Mouse (Mus musculus): ENCODE data around the gene Bcl6b.

Gene Bcl6b

GRCm38 (mm10) chr11:70234037-70234436 lies 4.4 kb upstream of the Bcl6b start:
- in situ Hi-C loops (cut with MboI, MseI): no loop called here

GRCm38 (mm10) chr11:70233016-70233415 lies 3.4 kb upstream of the Bcl6b start:
- in situ Hi-C loops (cut with MboI, MseI): no loop called here

- in situ Hi-C loops (cut with MboI, MseI): no loop called here
Observed at GRCm38 (mm10) chr11:70232546-70232945, 2.9 kb upstream of the Bcl6b start.

- in situ Hi-C loops (cut with MboI, MseI): no loop called here
Observed at GRCm38 (mm10) chr11:70230239-70230727, 685 bp upstream of the Bcl6b start.

GRCm38 (mm10) chr11:70228828-70229227 lies 770 bp downstream of the Bcl6b start:
- in situ Hi-C loops (cut with MboI, MseI): no loop called here

GRCm38 (mm10) chr11:70227661-70228245 lies 1.8 kb downstream of the Bcl6b start:
- in situ Hi-C loops (cut with MboI, MseI): no loop called here

GRCm38 (mm10) chr11:70227126-70227525 lies 2.5 kb downstream of the Bcl6b start:
- in situ Hi-C loops (cut with MboI, MseI): no loop called here

- in situ Hi-C loops (cut with MboI, MseI): no loop called here
Observed at GRCm38 (mm10) chr11:70226602-70226890, 3.1 kb downstream of the Bcl6b start.

DNA sequence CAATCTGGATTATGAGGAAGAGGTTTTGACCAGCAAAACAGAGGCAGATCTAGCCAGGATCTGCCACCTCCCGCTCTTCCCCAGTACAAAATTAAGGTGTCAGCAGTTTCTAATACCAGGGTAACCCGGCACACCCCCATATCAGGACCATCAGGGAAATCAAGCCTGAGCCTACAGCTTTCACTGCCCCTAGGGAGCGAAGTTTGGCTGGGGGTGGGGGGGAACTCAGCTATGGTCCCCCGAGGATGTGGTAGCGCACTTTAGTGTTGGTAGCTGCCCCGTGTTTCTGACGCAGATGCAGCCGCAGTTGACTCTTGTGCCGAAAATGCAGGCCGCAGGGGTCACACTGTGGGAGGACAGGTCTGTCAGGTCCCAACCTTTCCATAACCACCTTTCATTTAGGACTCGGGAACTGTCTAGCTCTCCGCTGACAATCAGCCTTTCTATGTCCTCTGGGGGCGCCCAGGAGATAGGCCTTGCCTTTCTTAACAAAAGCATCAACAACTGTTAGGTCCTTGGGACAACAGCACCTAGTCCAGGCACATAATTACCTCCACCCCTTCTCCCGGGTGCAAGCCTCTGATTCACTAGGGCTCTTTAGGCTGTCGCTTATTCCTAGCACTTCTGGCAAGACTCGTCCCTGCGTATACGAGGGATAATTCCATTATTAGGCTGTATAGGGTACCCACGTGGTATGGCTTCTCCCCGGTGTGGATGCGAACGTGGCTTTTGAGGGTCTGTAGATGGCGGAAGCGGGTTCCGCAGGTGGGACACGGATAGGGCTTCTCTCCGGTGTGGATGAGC lies 3.6 kb downstream of the Bcl6b start:
- in situ Hi-C loops (cut with MboI, MseI): no loop called here

DNA sequence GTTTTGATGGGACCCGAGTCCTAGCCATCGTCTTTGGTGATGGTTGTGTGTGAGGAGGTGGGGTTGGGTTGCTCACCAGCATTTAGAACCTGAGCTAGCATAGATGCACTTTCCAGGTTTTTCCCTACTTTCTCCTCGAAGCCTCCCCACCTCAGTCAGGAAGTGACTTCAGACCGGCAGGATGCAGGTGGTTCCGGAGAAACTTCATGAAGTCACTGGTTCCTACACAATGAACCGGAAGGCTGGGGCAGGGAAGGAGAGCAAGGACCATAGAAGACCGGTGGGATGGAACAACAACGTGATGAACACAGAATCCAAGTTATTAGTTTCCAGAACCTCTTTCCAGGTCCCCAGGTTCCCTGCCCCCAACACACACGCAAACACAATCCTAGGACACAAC lies 5.9 kb downstream of the Bcl6b start:
- in situ Hi-C loops (cut with MboI, MseI): no loop called here

DNA sequence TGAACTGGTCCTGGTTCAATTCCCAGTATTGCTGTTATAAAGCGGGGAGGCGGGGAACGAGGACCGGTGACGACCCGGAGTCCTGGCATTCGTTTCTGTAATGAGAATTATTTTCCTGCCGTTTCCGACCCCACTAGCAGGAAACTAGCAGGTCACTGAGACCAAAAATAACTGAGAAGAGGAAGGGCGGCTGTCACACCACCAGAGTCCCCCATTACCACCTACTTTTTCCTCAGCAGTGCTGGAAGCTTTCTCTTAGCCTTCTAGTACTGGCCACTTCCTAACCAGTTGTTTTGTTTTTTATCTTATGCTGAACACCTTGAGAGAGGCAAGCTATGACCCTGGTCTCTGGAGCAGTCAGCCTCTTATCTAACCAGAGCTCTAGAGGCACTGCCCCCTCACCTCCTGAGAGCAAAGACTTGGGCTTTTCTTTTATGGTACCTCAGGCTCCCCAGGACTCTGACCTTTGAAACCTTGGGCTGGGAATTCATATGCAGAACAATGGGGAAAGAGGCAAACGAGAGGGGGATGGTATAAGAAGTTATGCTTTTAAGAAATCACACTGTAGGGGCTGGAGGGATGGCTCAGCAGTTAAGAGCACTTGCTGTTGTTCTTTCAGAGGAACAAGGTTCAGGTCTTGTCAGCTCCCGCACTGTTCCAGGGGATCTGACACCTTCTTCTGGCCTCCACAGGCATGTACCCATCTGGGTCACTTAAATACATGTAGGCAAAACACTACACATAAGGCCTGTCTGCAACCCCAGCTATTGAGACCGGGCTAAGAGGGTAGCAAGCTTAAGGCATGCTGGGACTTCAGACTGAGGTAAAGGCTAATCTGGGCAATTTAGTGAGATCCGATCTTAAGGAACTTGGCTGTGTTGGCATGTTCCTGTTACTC lies 7.7 kb downstream of the Bcl6b start:
- in situ Hi-C loops (cut with MboI, MseI): no loop called here

GRCm38 (mm10) chr11:70220731-70221602 lies 8.6 kb downstream of the Bcl6b start, which contains the start of gene Slc16a13:
Gene Slc16a13 (minus strand): TSS chr11:70221064.
- in situ Hi-C loops (cut with MboI, MseI): no loop called here

GRCm38 (mm10) chr11:70220323-70220722 lies 9.3 kb downstream of the Bcl6b start:
- in situ Hi-C loops (cut with MboI, MseI): no loop called here

- in situ Hi-C loops (cut with MboI, MseI): no loop called here
Observed at GRCm38 (mm10) chr11:70219873-70220272, 9.7 kb downstream of the Bcl6b start.

DNA sequence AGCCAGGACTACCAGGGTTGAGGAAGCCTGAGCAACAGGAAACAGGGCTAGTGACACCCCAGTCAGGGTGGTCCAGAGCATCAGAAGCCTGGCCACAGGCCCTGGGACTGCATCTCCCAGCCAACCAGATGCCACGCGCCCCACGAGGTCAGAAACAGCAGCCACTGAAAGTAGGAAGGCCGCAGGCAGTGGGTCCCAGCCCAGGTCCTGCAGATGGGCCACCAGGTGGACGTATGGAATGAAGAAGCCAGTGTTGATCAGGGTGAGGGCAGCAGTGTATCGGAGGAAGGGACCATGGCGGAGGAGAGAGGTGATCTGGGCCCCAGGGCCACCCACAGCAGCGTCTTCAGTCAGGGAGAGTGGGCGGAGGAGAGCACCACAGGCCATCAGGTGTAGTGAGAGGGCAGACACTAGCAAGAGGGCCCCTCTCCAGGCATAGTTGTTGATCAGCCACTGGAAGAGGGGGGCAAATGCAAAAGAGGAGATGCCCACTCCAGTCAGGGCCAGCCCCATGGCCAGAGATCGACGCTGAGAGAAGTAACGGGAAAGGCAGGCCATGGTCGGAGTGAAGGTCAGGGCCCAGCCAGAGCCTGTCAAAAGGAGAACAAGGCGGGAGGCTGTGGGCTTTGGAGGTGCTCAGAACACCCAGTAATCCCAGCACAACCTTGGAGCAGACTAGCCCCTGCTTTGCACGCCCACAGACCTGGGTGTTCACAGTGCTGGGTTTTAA lies 10.7 kb downstream of the Bcl6b start:
- in situ Hi-C loops (cut with MboI, MseI): no loop called here

DNA sequence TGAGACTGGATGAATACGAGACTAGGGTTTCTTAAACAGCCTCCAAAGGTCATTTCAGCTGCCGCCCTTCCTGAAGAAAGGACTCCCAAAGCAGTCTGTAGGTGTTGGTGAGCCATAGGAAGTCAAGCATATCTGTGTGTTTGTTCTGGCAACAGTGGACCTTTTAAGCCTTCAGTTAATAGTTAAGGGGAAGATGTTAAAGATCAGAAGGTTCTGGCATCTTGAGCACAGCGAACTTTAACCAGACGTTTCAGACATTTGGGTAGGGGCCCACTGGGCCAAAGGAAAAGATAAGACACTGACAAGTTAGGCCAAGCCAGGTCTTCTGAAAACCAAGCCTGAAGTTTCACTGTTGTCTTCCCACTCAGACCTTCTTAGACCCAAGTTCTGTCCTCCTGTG lies 11.6 kb downstream of the Bcl6b start:
- in situ Hi-C loops (cut with MboI, MseI): no loop called here

DNA sequence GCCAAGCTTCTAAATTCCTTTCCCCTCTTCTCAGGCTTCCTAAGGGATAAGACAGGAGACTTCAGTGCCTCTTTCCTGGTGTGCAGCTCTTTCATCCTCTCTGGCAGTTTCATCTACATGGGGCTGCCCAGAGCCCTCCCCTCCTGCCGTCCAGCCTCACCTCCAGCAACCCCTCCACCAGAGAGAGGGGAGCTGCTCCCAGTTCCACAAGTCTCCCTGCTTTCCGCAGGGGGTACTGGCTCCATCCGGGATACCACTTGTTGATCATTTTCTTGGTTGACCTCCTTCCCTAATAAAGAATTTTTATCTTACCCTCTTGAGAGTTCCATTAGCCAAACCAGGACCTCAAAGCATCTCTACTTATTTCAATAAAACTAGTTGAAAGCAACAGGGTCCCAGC lies 13.5 kb downstream of the Bcl6b start:
- in situ Hi-C loops (cut with MboI, MseI): no loop called here

GRCm38 (mm10) chr11:70215301-70215700 lies 14.3 kb downstream of the Bcl6b start:
- in situ Hi-C loops (cut with MboI, MseI): no loop called here

DNA sequence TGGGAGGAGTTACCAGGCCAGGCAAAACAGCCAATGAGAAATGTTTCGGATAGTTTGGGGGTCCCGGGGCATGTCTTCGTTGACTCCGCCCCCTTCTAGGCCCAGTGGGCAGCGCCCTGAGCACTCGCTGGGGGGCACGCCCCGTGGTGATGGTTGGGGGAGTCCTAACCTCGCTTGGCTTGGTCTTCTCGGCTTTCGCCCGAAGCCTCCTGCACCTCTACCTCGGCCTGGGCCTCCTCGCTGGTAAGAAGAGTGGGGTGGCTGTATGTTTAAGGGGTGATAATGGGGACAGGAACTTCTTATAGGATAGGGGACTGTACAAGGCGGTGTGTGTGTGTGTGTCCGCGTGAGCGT lies 14.8 kb downstream of the Bcl6b start:
- in situ Hi-C loops (cut with MboI, MseI): no loop called here

DNA sequence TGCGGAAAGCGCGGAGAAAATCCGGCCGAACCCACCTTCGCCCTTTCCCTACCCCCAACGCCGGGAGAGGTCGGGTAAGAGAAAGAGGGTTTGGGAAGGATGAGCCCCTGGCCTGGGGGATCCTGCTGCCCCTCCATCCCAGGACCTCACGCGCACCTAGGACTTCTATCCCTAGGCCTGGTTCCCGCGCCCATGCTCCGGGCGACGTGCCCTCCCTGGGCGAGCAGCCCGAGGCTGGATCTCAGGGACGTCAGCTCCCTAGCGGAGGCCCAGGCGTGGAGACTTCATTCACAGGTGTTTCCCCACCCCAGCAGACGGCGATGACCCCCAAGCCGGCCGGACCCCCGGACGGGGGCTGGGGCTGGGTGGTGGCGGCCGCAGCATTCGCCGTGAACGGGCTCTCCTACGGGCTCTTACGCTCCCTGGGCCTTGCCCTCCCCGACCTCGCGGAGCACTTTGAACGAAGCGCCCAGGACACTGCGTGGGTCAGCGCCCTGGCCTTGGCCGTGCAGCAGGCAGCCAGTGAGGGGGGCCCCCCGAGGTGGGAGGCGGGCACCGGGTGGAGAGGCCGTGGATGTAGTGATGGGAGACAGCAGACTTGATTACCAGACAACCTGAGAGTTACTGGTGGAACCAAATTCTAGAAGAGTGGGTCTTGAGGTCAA lies 15.3 kb downstream of the Bcl6b start:
- in situ Hi-C loops (cut with MboI, MseI): no loop called here
